Mouse (Mus musculus) cerebellum, adult 9-11 months (tissue): ENCODE measurements around the gene Ubr4.
A peak's percentile ranks its signal among the peaks of the same experiment; 100 is the strongest.

Experiments used
- DNase-seq: peaks from one replicate; pipeline ENCODE4 v3.0.0; 2022

The Ubr4 gene

GRCm38 (mm10) chr4:139351931-139352711 lies at the start of gene Ubr4, which contains the start of the genes Mrto4 and Emc1:
Gene Ubr4 (plus strand): TSS chr4:139352609.
Gene Mrto4 (minus strand): TSS chr4:139352576.
Gene Emc1 (plus strand): TSS chr4:139352587.
- DNase-seq = peak; percentile 83

GRCm38 (mm10) chr4:139305521-139305920 lies 46.9 kb upstream of the Ubr4 start:
- DNase-seq = no peak

- DNase-seq = peak; percentile 17
Observed at GRCm38 (mm10) chr4:139307916-139308315, 44.5 kb upstream of the Ubr4 start.

GRCm38 (mm10) chr4:139309651-139310050 lies 42.8 kb upstream of the Ubr4 start:
- peak; percentile 38 for DNase-seq

GRCm38 (mm10) chr4:139310171-139310898 lies 42.1 kb upstream of the Ubr4 start, which contains the start of the genes Pqlc2 and Akr7a5:
Gene Pqlc2 (minus strand): TSS chr4:139310708.
Gene Akr7a5 (plus strand): TSS chr4:139310744.
- DNase-seq = peak; percentile 97

GRCm38 (mm10) chr4:139310899-139311701 lies 41.3 kb upstream of the Ubr4 start:
- peak; percentile 35 for DNase-seq

- peak; percentile 13 for DNase-seq
Observed at GRCm38 (mm10) chr4:139311707-139312106, 40.7 kb upstream of the Ubr4 start.

- no peak for DNase-seq
Observed at GRCm38 (mm10) chr4:139312632-139313031, 39.8 kb upstream of the Ubr4 start.

- DNase-seq = no peak
Observed at GRCm38 (mm10) chr4:139318449-139318848, 34.0 kb upstream of the Ubr4 start.

GRCm38 (mm10) chr4:139319740-139320139 lies 32.7 kb upstream of the Ubr4 start:
- no peak for DNase-seq

GRCm38 (mm10) chr4:139330605-139331004 lies 21.8 kb upstream of the Ubr4 start:
- no peak for DNase-seq

- no peak for DNase-seq
Observed at GRCm38 (mm10) chr4:139334631-139335295, 17.6 kb upstream of the Ubr4 start.

- DNase-seq = no peak
Observed at GRCm38 (mm10) chr4:139335507-139335906, 16.9 kb upstream of the Ubr4 start.

GRCm38 (mm10) chr4:139336822-139337483 lies 15.5 kb upstream of the Ubr4 start:
- peak; percentile 49 for DNase-seq

GRCm38 (mm10) chr4:139338145-139338544 lies 14.3 kb upstream of the Ubr4 start:
- no peak for DNase-seq

GRCm38 (mm10) chr4:139340835-139341234 lies 11.6 kb upstream of the Ubr4 start:
- no peak for DNase-seq

GRCm38 (mm10) chr4:139341556-139342233 lies 10.7 kb upstream of the Ubr4 start:
- no peak for DNase-seq

GRCm38 (mm10) chr4:139343718-139344117 lies 8.7 kb upstream of the Ubr4 start:
- no peak for DNase-seq

GRCm38 (mm10) chr4:139345416-139346019 lies 6.9 kb upstream of the Ubr4 start:
- DNase-seq = no peak

- DNase-seq = no peak
Observed at GRCm38 (mm10) chr4:139352832-139353231, 423 bp downstream of the Ubr4 start.

GRCm38 (mm10) chr4:139357211-139357610 lies 4.8 kb downstream of the Ubr4 start:
- no peak for DNase-seq
